Mouse (Mus musculus) ES-E14 (cell line): ENCODE results near the gene Kat7. TPM values are rescaled to one million over a fixed set of nuclear protein-coding genes. Genes with fewer than 3 reads are reported as not detected.

Experiments
- DNase-seq: peaks from one replicate; pipeline ENCODE4 v3.0.0-alpha.2; 2013; ENCODE audit warnings: low read depth, low spot score
- H3K27ac ChIP-seq: 2 replicates; pipeline ENCODE4 v1.5.1; 2012; ENCODE audit warnings: low read depth, mild to moderate bottlenecking, low read length, moderate library complexity, mixed read lengths; ENCODE audit not compliant: poor library complexity, insufficient read depth, severe bottlenecking
- H3K36me3 ChIP-seq: 2 replicates; pipeline ENCODE4 v1.6.1; 2012; ENCODE audit warnings: mild to moderate bottlenecking, low read length, moderate library complexity, mixed read lengths; ENCODE audit not compliant: control insufficient read depth, poor library complexity, insufficient read depth, severe bottlenecking
- H3K4me1 ChIP-seq, 2 experiments: fragments of 150-350 bp in 1 of 2; sonication (generic) in 1 of 2; 2 replicates each; pipeline ENCODE4 v1.6.1; 2012; ENCODE audit warnings: low read length in 2 of 2, mild to moderate bottlenecking in 1 of 2, mixed read lengths in 1 of 2; ENCODE audit not compliant: control insufficient read depth in 2 of 2, insufficient read depth in 2 of 2, poor library complexity in 1 of 2
- H3K4me3 ChIP-seq, 2 experiments: fragments of 150-350 bp in 1 of 2; sonication (generic) in 1 of 2; 2 replicates each; pipeline ENCODE4 v1.5.1; 2012; ENCODE audit warnings: low read length in 2 of 2, low read depth in 1 of 2, mild to moderate bottlenecking in 1 of 2, mixed read lengths in 1 of 2; ENCODE audit not compliant: insufficient read depth in 1 of 2, poor library complexity in 1 of 2, severe bottlenecking in 1 of 2
- H3K9ac ChIP-seq: 2 replicates; pipeline ENCODE4 v1.6.1; 2012; ENCODE audit warnings: low read depth, mild to moderate bottlenecking, low read length, mixed read lengths; ENCODE audit not compliant: poor library complexity, insufficient read depth, severe bottlenecking
- H3K9me3 ChIP-seq: fragments of 150-350 bp; sonication (generic); 2 replicates; pipeline ENCODE4 v1.6.1; 2012; ENCODE audit warnings: low read depth, mild to moderate bottlenecking, low read length; ENCODE audit not compliant: control insufficient read depth, insufficient read depth
- CHD2 ChIP-seq: IDR thresholded peaks from 2 replicates; pipeline ENCODE4 v1.6.1; 2014; ENCODE audit warnings: mild to moderate bottlenecking, low read depth, low read length, inconsistent platforms
- HCFC1 ChIP-seq: IDR thresholded peaks from 2 replicates; pipeline ENCODE4 v1.6.1; 2012; ENCODE audit warnings: low read length, inconsistent platforms, borderline replicate concordance; ENCODE audit not compliant: insufficient read depth
- MAFK ChIP-seq: IDR thresholded peaks from 2 replicates; pipeline ENCODE4 v1.6.1; 2014; ENCODE audit warnings: mild to moderate bottlenecking, low read depth, low read length, inconsistent platforms; ENCODE audit not compliant: insufficient read depth
- ZC3H11A ChIP-seq: IDR thresholded peaks from 2 replicates; pipeline ENCODE4 v1.6.1; 2012; ENCODE audit warnings: low read depth, mild to moderate bottlenecking, inconsistent platforms, low read length, borderline replicate concordance
- ZNF384 ChIP-seq: IDR thresholded peaks from 2 replicates; pipeline ENCODE4 v1.6.1; 2012; ENCODE audit warnings: low read depth, low read length, inconsistent platforms
- in situ Hi-C, 2 experiments: fragments of 600-800 bp; cut with MboI; formaldehyde crosslinking; loops; one replicate each; pipeline ENCODE4 v1.15.1; 2025; ENCODE audit warnings: low sequenced_read_pairs in 2 of 2, inconsistent platforms in 1 of 2; ENCODE audit not compliant: unreplicated experiment in 2 of 2
- total RNA-seq: library from RNA; depleted of rRNA; stranded (reverse); fragments of 300-350 nt; gene quantifications from 2 replicates; pipeline ENCODE4 v1.2.3, GENCODE M21; 2012

Kat7 gene
- total RNA-seq, 1 experiment, result 118 TPM

GRCm38 (mm10) chr11:95315215-95315955, 5.3 kb upstream of the Kat7 start:
- Histone ChIP-seq H3K36me3 (no peaks in the 10 kb centered on the region), H3K9me3 (no peaks in the 10 kb centered on the region), H3K4me3 (no peak overlapping the region), H3K9ac (no peak overlapping the region), H3K27ac (peak overlapping the region; percentile 44; the same call in 1 of the 2 replicates), H3K4me1 (peaks cover 3 to 8% of the 10 kb centered on the region in 2 experiments; a peak in 3 of 4 replicates)
- TF ChIP-seq CHD2, result no peak
- TF ChIP-seq MAFK, result no peak
- TF ChIP-seq ZNF384, result no peak
- TF ChIP-seq ZC3H11A, result no peak
- no peak for TF ChIP-seq HCFC1
- in situ Hi-C loops, result no loop called here
- no peak for DNase-seq

DNA sequence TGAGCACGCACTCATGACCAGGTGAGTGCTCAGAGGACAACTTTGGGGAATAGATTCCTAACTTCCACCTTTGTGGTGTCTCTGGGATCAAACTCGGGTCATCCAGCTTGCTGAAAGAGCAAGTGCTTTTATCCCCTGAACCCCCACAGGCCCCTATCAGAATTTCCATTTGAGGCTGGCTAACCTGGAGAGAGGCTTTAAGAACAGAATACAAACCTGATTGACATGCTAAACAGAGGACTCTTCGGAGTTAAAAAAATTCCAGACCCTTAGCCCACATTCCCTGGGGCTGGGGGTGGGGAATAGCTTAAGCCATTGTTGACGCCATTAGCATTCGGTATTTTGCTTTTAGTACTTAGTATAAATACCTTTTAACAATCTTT, 1.4 kb upstream of the Kat7 start:
- Histone ChIP-seq H3K9ac (peak overlapping the region; percentile 90; the same call in 1 of the 2 replicates), H3K4me1 (peaks cover 3 to 7% of the 10 kb centered on the region in 2 experiments; a peak in 3 of 4 replicates), H3K4me3 (peak overlapping the region; percentile 69 to 89), H3K9me3 (no peaks in the 10 kb centered on the region), H3K27ac (peak overlapping the region; percentile 98), H3K36me3 (peaks cover 1% of the 10 kb centered on the region; the same call in 1 of the 2 replicates)
- TF ChIP-seq HCFC1, result no peak; the same call in 1 of the 2 replicates
- peak; percentile 92 for TF ChIP-seq ZNF384
- TF ChIP-seq CHD2, result peak; percentile 81
- in situ Hi-C loops, result no loop called here
- peak; percentile 88 for DNase-seq

- in situ Hi-C loops, result no loop called here
- TF ChIP-seq CHD2 (no peak), HCFC1 (no peak), MAFK (no peak), ZC3H11A (no peak), ZNF384 (no peak)
Observed at GRCm38 (mm10) chr11:95310648-95311424, 790 bp upstream of the Kat7 start.

DNA sequence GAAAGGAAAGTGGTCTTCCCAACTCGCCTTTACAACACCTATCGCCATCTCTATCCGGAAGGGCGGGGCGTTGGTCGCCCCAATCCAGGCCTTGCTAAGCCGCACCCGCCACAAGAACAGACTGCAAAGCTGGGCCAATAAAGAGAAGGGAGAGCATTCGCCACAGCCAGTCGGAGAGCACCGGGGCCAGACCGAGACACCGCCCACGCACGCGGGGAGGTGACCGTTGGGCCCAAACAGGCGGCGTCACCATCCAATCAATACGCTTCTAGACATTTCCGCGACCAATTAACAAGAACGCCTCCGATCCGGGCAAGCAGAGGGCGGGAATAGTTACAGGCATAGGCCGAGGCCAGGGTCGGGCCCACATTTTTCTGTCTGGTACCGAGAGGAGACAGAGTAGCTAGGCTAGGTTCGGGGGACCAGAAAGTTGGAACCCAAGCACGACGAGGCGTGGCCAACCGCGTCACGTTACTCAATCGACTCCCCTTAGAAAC, 488 bp downstream of the Kat7 start:
- Histone ChIP-seq H3K9me3 (no peaks in the 10 kb centered on the region), H3K4me3 (peak overlapping the region; percentile 89 to 98), H3K9ac (peak overlapping the region; percentile 100), H3K4me1 (peaks cover 2 to 3% of the 10 kb centered on the region in 2 experiments; a peak in 3 of 4 replicates), H3K27ac (peak overlapping the region; percentile 99), H3K36me3 (peaks cover 8% of the 10 kb centered on the region)
- peak; percentile 87 for TF ChIP-seq CHD2
- TF ChIP-seq HCFC1, result no peak
- TF ChIP-seq ZNF384, result no peak
- no peak for TF ChIP-seq MAFK
- peak; percentile 95 for DNase-seq
- in situ Hi-C loops, result no loop called here

More at GRCm38 (mm10) chr11:95310648-95311424, 790 bp upstream of the Kat7 start:
- no peaks in the 10 kb centered on the region for H3K9me3 ChIP-seq
- peaks cover 3 to 4% of the 10 kb centered on the region in 2 experiments; a peak in 3 of 4 replicates for H3K4me1 ChIP-seq
- H3K4me3 ChIP-seq, result peak overlapping the region; percentile 69 to 89
- no peak for DNase-seq
- peak overlapping the region; percentile 98 for H3K27ac ChIP-seq
- peak overlapping the region; percentile 90 for H3K9ac ChIP-seq
- H3K36me3 ChIP-seq, result peaks cover 5% of the 10 kb centered on the region; the same call in 1 of the 2 replicates
